Mouse (Mus musculus): ENCODE data around the gene N4bp2l2.
A peak's percentile ranks its signal among the peaks of the same experiment; 100 is the strongest.
"Not testable (repeated sequence)": the region's sequence is repeated elsewhere in the genome, so short reads cannot be mapped to it uniquely, and the experiment has no call there.

N4bp2l2 gene

DNA sequence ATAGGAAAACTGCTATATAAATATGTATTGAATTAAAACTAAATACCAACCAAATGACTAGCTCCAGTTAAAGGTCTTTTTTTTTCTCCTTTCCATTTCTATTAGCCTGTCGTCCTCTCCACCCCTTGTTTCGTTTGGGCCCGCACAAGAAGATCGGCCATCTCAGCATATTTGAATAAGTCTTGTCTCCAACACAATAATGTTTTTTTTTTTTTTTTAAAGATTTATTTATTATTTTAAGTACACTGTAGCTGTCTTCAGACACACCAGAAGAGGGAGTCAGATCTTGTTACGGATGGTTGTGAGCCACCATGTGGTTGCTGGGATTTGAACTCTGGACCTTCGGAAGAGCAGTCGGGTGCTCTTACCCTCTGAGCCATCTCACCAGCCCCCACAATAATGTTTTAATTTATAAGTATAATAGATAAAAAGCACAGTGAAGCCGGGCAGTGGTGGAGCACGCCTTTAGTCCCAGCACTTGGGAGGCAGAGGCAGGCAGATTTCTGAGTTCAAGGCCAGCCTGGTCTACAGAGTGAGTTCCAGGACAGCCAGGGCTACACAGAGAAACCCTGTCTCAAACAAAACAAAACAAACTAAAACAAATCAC is at the start of gene N4bp2l2:
TSS of gene N4bp2l2 (minus strand) at position 51 of the 607 bp plus-strand sequence.
- DNase-seq (ENCODE audit: low read depth, low spot score) = not testable (repeated sequence)

DNA sequence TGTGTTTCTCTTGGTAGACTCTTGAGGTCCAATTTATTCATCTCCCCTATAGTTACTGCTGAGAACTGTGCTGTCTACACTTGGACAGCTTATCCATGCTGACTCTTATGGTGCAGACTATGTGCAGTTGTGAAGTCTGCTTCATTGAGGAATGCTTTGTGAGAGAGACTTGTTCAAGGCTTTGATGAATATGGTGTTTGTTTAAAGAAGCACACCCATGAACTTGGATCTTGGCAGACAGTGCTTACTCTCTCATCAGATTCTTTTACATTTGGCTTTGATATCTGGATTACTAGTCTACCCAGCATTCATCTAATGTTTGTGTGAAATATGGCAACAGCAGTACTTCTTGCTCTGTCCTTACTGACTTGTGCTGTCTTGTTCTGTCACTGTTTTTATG is 47.4 kb upstream of the N4bp2l2 start:
- no peak for DNase-seq (ENCODE audit: low read depth, low spot score)

DNA sequence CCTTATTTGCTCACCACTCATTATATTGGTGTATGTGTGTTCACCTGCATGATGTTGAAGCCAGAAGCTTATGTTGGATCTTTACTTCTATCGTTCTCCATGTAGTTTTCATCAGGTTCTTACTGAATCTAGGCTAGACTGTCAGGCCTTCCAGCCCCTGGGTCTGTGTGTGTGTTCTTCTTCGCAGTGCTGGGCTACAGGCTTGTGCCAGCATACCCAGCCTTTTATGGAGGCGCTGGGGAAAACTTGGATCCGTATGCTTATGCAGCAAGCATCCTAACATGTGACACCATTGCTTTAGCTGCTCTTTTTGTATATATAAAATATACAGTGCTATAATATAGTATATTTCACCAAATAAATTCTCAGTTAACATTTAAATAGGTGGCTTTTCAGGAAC is 45.5 kb upstream of the N4bp2l2 start:
- DNase-seq (ENCODE audit: low read depth, low spot score) = no peak

DNA sequence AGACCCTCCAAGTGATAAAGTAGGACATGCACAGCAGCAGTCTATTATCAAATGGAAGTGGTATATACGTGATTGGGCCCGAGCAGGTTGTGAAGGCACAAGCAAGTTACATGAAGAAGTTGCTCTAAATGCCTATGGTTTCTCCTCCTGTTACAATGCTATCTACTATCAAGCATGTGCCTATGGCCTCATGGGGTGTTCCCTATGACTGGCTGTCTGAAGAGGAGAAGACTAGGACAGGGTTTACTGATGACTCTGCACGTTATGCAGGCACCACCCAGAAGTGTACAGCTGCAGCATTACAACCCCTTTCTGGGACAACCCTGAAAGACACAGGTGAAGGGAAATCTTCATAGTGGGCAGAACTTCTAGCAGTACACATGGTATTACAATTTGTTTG is 41.2 kb upstream of the N4bp2l2 start:
- DNase-seq (ENCODE audit: low read depth, low spot score) = not testable (repeated sequence)

DNA sequence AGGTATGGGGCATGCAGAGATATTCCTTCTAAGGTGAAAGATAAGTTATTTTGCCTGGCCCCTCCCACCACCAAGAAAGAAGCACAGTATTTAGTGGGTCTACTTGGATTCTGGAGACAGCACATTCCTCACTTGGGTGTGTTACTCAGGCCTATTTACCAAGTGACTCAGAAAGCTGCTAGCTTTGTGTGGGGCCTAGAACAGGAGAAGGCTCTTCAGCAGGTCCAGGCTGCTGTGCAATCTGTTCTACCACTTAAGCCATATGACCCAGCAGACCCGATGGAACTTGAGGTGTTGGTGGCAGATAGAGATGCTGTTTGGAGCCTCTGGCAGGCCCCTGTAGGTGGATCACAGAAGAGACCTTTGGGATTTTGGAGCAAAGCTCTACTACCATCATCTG is 40.7 kb upstream of the N4bp2l2 start:
- DNase-seq (ENCODE audit: low read depth, low spot score) = not testable (repeated sequence)

DNA sequence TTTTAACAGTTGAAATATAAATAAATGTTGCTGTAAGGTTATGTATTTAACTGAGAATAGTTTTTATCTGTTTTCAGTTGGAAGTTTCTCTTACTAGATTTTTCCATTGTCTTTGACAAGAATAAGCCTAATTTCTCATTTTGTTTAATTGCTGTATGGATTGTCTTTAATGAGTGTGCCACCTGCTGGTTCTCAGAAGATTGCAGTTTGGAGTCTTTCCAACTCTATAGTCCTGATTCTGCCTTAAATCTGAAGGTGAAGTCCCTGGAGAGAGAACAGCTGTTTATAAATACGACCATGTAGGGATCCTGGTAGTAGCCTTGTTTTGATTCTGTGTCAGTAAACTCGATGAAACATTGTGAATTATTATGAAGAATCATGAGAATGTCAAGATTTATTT is 36.7 kb upstream of the N4bp2l2 start:
- no peak for DNase-seq (ENCODE audit: low read depth, low spot score)

DNA sequence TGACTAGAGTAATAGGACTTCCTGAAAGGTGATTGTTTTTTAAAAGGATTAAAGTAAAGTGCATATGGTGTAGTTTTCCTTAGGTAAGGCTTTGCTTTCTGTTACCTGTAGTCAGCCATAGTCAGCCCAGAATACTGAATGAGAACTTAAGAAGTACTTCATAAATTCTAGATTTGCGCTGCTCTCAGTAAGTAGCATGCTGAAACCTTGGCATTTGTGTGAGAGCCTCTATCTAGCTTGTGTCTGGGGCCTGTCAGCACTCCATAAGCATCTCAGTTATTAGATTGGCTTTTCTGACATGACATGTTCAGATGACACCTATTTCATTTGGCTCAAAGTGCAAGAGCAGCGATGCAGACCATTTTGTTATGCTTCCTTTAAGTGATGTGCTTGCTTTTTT is 27.3 kb upstream of the N4bp2l2 start:
- no peak for DNase-seq (ENCODE audit: low read depth, low spot score)

DNA sequence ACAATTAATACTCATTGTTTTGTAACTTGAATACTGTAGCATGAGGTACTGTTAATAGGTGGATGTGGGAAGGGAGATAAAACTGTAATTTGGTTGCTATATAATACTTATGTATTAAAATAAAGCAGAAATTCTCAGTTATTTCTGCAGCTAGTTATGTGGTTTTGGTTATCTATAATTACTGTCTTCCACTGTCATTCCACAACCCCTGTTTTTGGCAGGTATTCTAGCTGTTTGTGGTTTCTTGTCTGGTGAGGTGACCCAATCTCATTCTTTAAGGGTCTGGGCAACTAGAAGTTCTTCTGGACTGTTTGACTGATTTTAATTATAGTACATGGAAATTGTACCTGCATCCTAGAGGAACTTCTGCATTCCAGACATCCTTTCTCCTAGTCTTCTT is 24.7 kb upstream of the N4bp2l2 start:
- no peak for DNase-seq (ENCODE audit: low read depth, low spot score)

DNA sequence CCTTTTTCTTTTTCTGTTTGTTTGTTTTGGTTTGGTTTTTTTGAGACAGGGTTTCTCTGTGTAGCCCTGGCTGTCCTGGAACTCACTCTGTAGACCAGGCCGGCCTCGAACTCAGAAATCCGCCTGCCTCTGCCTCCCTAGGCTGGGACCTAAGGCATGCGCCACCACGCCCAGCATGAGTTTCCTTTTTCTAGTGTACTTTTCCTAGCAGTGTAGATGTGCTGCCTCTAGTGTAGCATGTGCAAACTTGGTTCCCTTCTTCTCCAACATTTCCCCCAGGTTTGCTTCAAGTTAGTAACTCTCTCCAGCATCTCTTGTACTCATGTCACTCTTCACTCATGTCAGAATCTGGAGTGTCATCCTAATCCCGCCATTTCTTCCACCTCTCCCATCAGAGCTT is 16.9 kb upstream of the N4bp2l2 start:
- not testable (repeated sequence) for DNase-seq (ENCODE audit: low read depth, low spot score)

DNA sequence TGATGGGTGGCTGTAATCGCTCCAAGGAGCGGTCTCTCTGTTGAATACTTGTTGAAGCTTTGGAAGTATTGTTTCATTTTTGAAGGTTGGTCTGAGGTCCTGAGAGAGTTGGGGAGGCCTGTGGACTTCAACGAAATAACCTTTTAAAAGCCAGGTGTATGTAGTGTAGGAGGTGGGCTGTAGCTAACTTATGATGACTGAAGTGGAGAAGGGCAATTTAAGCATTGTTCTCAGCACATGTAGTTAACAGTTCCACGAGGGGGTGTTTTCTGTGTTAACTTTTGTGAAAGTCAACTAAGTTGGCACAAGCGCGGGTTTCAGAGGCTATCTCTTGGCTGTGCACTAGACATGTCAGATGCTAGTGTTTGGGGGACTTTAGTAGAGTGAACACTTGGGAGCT is 8.9 kb upstream of the N4bp2l2 start:
- no peak for DNase-seq (ENCODE audit: low read depth, low spot score)

DNA sequence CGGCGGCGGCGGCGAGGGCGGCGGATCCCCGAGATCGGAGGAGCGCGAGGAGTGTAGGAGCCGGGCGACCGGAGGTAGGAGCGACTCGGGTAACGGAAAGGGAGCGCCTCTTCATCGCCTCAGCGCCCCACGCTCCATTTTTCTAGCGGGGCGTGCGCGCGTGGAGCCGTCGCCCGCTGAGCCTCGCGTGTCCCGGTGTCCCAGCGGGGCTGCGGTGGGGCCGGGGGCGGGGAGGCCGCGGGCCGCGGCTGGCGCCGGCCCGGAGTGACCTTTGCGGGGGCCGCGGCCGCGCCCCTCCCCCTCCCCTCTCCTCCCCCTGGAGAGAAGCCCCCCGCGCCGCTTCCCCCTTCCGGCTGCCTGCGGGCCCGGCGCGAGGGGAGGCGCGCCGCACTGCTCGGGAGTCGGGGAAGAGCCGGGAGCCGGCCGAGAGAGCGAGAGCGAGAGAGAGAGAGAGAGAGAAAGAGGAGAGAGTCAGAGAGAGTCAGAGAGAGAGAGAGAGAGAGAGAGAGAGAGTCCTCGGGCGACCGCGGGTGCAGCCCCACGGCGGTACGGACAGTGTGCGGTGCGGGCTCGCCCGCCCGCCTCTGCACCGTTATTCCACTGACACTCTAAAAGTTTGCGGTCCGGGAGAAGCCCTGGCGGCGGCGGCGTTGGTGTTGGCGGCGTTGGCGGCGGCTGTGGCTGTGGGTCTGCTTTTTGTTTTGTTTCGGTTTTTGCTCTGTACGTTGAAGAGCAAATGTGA is 8.1 kb upstream of the N4bp2l2 start:
- peak; percentile 54 for DNase-seq (ENCODE audit: low read depth, low spot score)

DNA sequence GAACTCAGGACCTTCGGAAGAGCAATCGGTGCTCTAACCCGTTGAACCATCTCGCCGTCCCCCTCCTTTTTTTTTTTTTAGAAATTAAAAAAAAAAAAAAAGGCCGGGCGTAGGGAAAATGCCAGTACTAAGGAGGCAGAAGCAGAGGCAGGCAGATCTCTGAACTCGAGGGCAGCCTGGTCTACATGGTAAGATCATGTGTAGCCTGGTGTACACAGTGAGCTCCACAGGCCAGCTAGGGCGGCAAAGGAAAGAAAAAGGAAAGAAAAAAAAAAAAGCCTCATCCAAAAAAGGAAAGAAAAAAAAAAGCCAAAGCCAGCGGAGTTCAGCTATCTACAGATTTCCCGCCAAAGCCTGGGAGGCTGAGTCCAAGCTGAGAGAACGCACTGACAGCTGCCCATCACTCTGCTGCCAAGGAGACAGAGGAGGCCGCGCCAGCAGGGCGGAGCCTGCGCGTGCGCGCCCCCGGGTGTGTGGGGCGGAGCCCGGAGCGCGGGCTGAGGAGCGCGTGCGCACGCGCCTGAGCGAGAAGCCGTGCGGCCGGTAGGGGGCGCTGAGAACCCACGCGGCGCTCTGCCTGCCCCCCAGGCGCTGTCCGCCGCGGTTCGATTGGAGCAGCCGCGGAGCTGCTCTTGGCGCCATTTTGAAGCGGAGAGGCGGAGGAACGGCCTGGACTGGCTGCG is 7.3 kb upstream of the N4bp2l2 start, which contains the start of gene Pds5b:
TSS of gene Pds5b (plus strand) at position 587 of the 683 bp plus-strand sequence.
- DNase-seq (ENCODE audit: low read depth, low spot score) = peak; percentile 98

DNA sequence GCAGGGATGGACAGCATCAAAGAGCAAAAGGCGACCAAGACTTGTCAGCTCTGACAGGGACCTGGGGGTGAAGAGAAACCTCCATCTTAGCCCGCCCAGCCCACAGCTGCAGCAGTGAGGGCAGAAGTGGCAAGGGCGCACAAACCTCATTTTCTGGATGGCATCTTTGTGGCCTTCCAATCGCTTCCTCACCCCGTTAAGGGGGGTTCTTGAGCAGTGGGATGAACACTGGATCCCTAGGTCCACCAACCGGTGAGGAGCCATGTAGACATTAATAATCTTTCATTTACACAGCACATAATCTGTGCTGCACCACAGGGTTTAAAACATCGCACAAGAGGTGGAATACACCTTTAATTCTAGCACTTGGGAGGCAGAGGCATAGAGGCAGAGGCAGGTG is 6.4 kb upstream of the N4bp2l2 start:
- no peak for DNase-seq (ENCODE audit: low read depth, low spot score)

DNA sequence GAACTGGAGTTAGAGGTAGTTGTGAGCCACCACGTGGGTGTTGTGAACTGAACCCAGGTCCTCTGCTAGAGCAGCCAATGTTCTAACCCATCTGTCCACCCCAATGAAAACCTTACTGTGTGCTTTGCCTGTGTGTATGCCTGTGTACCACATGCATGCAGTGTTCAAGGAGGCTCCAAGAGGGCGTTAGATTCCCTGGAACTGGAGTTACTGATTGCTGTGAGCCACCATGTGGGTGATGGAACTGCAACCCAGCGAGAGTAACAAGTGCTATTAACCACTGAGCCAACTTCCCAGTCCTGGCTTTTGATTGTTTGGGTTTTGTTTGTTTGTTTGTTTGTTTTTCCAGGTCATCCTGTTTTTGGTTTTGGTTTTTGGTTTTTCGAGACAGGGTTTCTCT is 2.7 kb upstream of the N4bp2l2 start:
- no peak for DNase-seq (ENCODE audit: low read depth, low spot score)

DNA sequence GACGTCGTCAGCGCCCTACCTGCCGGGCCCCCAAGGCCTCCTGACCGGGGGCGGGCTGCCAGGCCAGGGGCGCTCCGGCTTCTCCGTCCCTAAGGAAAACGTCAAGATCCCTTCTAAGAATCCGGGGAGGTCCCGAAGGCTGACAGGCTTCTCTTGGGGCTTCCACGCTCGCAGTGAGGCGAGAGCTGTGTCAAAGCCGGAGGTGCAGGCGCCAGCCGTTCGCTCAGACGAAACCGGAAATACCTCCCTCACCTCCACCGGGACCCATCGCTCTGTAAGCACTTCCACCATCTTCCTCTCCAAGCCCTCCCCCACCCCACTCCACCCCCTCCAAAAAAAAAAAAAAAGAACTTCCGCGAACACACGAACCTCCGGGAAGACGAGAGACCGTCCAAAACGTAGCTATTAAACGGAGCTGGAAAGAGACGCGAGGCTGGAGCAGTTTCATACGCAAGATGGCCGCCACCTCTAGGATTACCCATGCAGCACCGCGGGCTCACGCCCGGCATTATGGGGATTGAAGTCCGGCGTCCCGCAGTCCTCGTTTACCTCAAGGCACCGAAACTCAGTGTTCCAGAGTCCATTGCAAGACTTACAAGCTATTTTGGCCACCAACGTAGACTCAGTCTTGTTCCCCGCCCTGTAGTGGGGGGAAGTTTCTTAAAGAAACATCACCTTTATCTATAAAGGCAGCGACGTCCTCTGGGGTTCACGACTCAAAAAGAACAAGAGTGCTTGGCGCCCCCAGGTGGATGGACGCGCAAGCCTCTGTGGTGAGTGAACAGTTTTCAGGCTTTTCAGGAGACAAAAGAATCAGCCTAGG is 640 bp downstream of the N4bp2l2 start:
- DNase-seq (ENCODE audit: low read depth, low spot score) = peak; percentile 98

DNA sequence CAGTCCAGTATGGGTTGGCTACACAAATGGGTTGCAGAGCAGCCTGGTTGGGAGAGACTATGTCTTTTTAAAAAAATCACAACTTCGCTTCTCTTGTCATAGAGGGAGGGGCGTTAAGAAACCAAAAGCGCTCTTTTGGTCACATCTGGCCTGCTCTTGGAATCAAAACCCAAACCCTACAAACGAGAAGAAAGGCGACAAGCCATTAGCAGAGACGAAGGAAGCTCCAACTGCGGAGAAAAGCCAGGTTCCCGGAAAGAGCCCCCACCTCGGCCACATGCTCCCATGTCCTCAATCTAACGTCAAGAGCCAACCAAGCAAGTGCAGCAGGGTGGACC is 1.2 kb downstream of the N4bp2l2 start:
- no peak for DNase-seq (ENCODE audit: low read depth, low spot score)

DNA sequence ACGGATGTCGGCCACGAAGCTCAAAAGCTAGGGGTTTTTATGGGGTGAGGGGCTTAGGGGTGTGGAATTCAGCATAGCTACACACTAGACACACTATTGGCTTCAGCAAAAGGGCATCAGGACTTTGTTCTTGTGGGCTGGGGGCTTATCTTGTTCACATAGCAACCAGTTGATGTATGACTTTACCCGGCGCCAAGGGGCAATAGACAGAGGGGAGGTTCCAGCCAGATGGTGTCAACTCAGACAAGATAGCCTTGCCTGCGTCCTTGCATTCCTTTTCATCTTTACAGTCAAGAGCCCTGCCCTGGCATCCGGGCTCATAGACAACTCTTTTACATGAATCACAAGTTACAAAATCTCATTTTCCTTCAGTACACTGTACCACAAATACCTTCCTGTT is 2.1 kb downstream of the N4bp2l2 start:
- not testable (repeated sequence) for DNase-seq (ENCODE audit: low read depth, low spot score)

DNA sequence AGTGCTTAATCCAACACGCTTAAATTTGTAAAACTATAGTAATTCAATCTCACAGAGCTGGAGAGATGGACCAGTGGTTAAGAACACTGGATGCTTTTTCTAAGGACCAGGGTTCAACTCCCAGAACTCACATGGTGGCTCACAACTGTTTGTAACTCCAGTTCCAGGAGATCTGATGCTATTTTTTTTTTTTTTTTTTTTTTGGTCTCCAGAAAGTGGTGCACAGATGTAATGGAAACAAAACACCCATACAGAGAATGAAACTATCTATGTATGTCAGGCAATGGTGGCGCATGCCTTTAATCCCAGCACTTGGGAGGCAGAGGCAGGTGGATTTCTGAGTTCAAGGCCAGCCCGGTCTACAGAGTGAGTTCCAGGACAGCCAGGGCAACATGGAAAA is 5.7 kb downstream of the N4bp2l2 start:
- DNase-seq (ENCODE audit: low read depth, low spot score) = not testable (repeated sequence)

DNA sequence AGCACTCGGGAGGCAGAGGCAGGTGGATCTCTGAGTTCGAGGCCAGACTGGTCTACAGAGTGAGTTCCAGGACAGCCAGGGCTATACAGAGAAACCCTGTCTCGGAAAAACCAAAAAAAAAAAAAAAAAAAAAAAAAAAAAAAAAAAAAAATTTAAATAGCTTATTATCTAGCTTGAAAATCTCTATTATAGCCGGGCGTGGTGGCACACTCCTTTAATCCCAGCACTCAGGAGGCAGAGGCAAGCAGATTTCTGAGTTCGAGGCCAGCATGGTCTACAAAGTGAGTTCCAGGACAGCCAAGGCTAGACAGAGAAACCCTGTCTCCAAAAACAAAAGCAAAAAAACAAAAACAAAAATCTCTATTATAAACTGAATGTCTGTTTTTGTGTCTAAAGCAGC is 6.6 kb downstream of the N4bp2l2 start:
- DNase-seq (ENCODE audit: low read depth, low spot score) = not testable (repeated sequence)

DNA sequence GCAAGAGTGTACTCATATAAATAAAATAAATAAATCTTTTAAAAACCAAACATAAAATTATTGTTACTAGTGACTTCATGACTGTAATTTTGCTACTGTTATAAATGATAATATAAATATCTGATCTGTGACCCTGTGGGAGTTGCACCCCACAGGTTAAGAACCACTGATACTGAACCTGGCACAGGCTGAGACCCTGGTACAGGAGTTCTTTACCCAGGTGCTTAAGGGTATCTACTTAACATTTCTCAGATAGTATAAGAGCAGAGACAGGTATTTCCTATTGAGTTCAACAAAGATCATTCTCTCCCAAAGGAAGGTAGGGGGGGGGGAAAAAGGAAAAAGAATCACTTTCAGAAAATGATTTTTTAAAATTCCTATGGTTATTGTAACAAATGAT is 11.4 kb downstream of the N4bp2l2 start:
- DNase-seq (ENCODE audit: low read depth, low spot score) = no peak

DNA sequence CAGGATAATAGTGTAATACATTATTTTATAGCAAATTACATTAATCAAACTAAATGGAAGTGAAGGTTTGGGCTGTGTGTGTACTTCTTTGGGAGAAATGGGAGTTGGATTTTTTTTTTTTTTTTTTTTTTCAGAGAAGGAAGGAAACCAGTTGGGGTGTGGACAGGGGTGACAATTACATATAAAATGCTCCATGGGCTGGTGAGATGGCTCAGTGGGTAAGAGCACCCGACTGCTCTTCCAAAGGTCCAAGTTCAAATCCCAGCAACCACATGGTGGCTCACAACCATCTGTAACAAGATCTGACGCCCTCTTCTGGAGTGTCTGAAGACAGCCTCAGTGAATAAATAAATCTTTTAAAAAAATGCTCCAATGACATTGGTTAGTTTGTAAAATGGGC is 13.4 kb downstream of the N4bp2l2 start:
- DNase-seq (ENCODE audit: low read depth, low spot score) = no peak

DNA sequence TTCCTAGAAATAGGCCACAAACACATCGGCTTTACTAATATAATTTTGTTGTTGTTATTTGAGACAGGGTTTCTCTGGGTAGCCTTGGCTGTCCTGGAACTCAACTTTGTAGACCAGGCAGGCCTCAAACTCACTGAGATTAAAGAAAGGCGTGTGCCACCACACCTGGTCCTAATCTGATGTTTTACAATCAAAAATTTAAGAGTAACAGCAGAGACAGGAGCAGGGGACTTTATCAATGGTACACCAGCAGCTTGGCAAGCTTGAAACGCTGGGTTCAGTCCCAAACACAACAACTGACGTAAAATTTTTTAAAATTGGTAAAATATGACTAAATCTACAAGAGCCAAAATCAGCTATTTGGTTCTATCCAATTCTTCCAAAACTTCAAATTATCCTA is 21.1 kb downstream of the N4bp2l2 start:
- DNase-seq (ENCODE audit: low read depth, low spot score) = no peak
